Mouse (Mus musculus) cerebellum, adult 2 months (tissue): ENCODE data around the gene Kctd6.

ENCODE experiments used
- CTCF ChIP-seq: fragments of 200-500 bp; IDR thresholded peaks from 2 replicates; pipeline ENCODE4 v1.5.1; 2011; ENCODE audit warnings: low read depth, mild to moderate bottlenecking, control low read depth, low read length, moderate library complexity, borderline replicate concordance; ENCODE audit not compliant: insufficient read depth
- POLR2A ChIP-seq: fragments of 200-500 bp; IDR thresholded peaks from 2 replicates; pipeline ENCODE4 v1.6.1; 2011; ENCODE audit warnings: low read length, control low read depth, borderline replicate concordance; ENCODE audit not compliant: insufficient read depth

DNA sequence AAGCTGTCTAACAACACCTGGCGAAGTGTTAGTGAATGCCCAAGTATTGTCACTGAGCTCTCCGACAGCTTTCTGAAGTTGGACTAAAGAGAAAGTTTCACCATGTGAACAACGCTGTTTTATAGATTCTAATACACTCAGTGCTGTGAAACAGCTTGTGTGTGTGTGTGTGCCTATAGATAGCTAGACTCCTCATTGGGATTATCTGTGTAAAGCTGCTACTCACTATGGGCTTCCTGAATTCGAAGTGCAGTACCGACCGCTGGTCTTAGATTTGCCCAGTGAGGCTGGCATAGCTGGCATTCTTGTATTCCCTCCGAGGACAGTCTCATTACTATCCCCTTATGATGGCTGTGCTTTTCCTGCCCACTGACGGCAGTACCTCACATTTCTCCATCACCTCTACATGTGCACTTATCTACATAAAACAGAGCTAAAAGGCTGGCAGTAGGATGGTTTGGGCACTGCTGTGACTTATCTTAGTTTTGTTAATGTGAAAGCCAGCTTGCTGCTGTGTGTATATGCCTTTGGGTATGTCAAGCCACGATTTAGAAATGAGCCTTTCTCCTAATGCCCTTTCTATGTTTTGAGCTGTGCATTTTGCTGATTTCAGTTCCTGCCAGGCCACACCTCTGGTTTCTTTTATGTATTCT lies 15.6 kb downstream of the Kctd6 start:
- TF ChIP-seq POLR2A (no peak), CTCF (no peak)
